Mouse (Mus musculus): Measurements from ENCODE around the gene Ly6g5c. TPM values are rescaled to one million over a fixed set of nuclear protein-coding genes. Genes with fewer than 3 reads are reported as not detected.

Ly6g5c gene
- polyA plus RNA-seq, 1 experiment from 2014 or later = not detected

Other genes starting within 250 kb of the Ly6g5c start
- gene Cfb, start 245.8 kb upstream of the Ly6g5c start, polyA plus RNA-seq (2015; fragmentation: Illumina TruSeq; extraction: RNeasy Lipid Tissue Mini Kit (QIAGEN cat#74804); ENCODE audit: insufficient read depth, low replicate concordance) = 101 TPM
- 3.5 TPM for gene Zbtb12, start 228.8 kb upstream of the Ly6g5c start, polyA plus RNA-seq (2015; fragmentation: Illumina TruSeq; extraction: RNeasy Lipid Tissue Mini Kit (QIAGEN cat#74804); ENCODE audit: insufficient read depth, low replicate concordance)
- gene Gm20547, start 226.2 kb upstream of the Ly6g5c start, polyA plus RNA-seq (2015; fragmentation: Illumina TruSeq; extraction: RNeasy Lipid Tissue Mini Kit (QIAGEN cat#74804); ENCODE audit: insufficient read depth, low replicate concordance) = not detected
- gene C2, start 210.0 kb upstream of the Ly6g5c start, polyA plus RNA-seq (2015; fragmentation: Illumina TruSeq; extraction: RNeasy Lipid Tissue Mini Kit (QIAGEN cat#74804); ENCODE audit: insufficient read depth, low replicate concordance) = 38.7 TPM
- gene Ehmt2, start 209.8 kb upstream of the Ly6g5c start, polyA plus RNA-seq (2015; fragmentation: Illumina TruSeq; extraction: RNeasy Lipid Tissue Mini Kit (QIAGEN cat#74804); ENCODE audit: insufficient read depth, low replicate concordance) = 55.6 TPM
- gene Slc44a4, start 193.8 kb upstream of the Ly6g5c start, polyA plus RNA-seq (2015; fragmentation: Illumina TruSeq; extraction: RNeasy Lipid Tissue Mini Kit (QIAGEN cat#74804); ENCODE audit: insufficient read depth, low replicate concordance) = not detected
- 21.7 TPM for gene Neu1, start 177.0 kb upstream of the Ly6g5c start, polyA plus RNA-seq (2015; fragmentation: Illumina TruSeq; extraction: RNeasy Lipid Tissue Mini Kit (QIAGEN cat#74804); ENCODE audit: insufficient read depth, low replicate concordance)
- 1.2 TPM for gene Hspa1b, start 149.0 kb upstream of the Ly6g5c start, polyA plus RNA-seq (2015; fragmentation: Illumina TruSeq; extraction: RNeasy Lipid Tissue Mini Kit (QIAGEN cat#74804); ENCODE audit: insufficient read depth, low replicate concordance)
- not detected for gene Gm20481, start 138.4 kb upstream of the Ly6g5c start, polyA plus RNA-seq (2015; fragmentation: Illumina TruSeq; extraction: RNeasy Lipid Tissue Mini Kit (QIAGEN cat#74804); ENCODE audit: insufficient read depth, low replicate concordance)
- gene Hspa1a, start 136.1 kb upstream of the Ly6g5c start, polyA plus RNA-seq (2015; fragmentation: Illumina TruSeq; extraction: RNeasy Lipid Tissue Mini Kit (QIAGEN cat#74804); ENCODE audit: insufficient read depth, low replicate concordance) = 0.52 TPM
- not detected for gene Hspa1l, start 135.6 kb upstream of the Ly6g5c start, polyA plus RNA-seq (2015; fragmentation: Illumina TruSeq; extraction: RNeasy Lipid Tissue Mini Kit (QIAGEN cat#74804); ENCODE audit: insufficient read depth, low replicate concordance)
- 45.5 TPM for gene Lsm2, start 126.4 kb upstream of the Ly6g5c start, polyA plus RNA-seq (2015; fragmentation: Illumina TruSeq; extraction: RNeasy Lipid Tissue Mini Kit (QIAGEN cat#74804); ENCODE audit: insufficient read depth, low replicate concordance)
- gene Vars, start 107.3 kb upstream of the Ly6g5c start, polyA plus RNA-seq (2015; fragmentation: Illumina TruSeq; extraction: RNeasy Lipid Tissue Mini Kit (QIAGEN cat#74804); ENCODE audit: insufficient read depth, low replicate concordance) = 100 TPM
- 0.54 TPM for gene Vwa7, start 91.7 kb upstream of the Ly6g5c start, polyA plus RNA-seq (2015; fragmentation: Illumina TruSeq; extraction: RNeasy Lipid Tissue Mini Kit (QIAGEN cat#74804); ENCODE audit: insufficient read depth, low replicate concordance)
- 2.6 TPM for gene Sapcd1, start 80.3 kb upstream of the Ly6g5c start, polyA plus RNA-seq (2015; fragmentation: Illumina TruSeq; extraction: RNeasy Lipid Tissue Mini Kit (QIAGEN cat#74804); ENCODE audit: insufficient read depth, low replicate concordance)
- 6.1 TPM for gene Msh5, start 61.5 kb upstream of the Ly6g5c start, polyA plus RNA-seq (2015; fragmentation: Illumina TruSeq; extraction: RNeasy Lipid Tissue Mini Kit (QIAGEN cat#74804); ENCODE audit: insufficient read depth, low replicate concordance)
- 228 TPM for gene Clic1, start 58.3 kb upstream of the Ly6g5c start, polyA plus RNA-seq (2015; fragmentation: Illumina TruSeq; extraction: RNeasy Lipid Tissue Mini Kit (QIAGEN cat#74804); ENCODE audit: insufficient read depth, low replicate concordance)
- gene Ddah2, start 49.2 kb upstream of the Ly6g5c start, polyA plus RNA-seq (2015; fragmentation: Illumina TruSeq; extraction: RNeasy Lipid Tissue Mini Kit (QIAGEN cat#74804); ENCODE audit: insufficient read depth, low replicate concordance) = 3.2 TPM
- gene Ly6g6c, start 42.9 kb upstream of the Ly6g5c start, polyA plus RNA-seq (2015; fragmentation: Illumina TruSeq; extraction: RNeasy Lipid Tissue Mini Kit (QIAGEN cat#74804); ENCODE audit: insufficient read depth, low replicate concordance) = 0.26 TPM
- 2.5 TPM for gene Mpig6b, start 42.1 kb upstream of the Ly6g5c start, polyA plus RNA-seq (2015; fragmentation: Illumina TruSeq; extraction: RNeasy Lipid Tissue Mini Kit (QIAGEN cat#74804); ENCODE audit: insufficient read depth, low replicate concordance)
- not detected for gene Ly6g6e, start 31.4 kb upstream of the Ly6g5c start, polyA plus RNA-seq (2015; fragmentation: Illumina TruSeq; extraction: RNeasy Lipid Tissue Mini Kit (QIAGEN cat#74804); ENCODE audit: insufficient read depth, low replicate concordance)
- not detected for gene Ly6g6d, start 30.2 kb upstream of the Ly6g5c start, polyA plus RNA-seq (2015; fragmentation: Illumina TruSeq; extraction: RNeasy Lipid Tissue Mini Kit (QIAGEN cat#74804); ENCODE audit: insufficient read depth, low replicate concordance)
- 0.93 TPM for gene Ly6g6f, start 22.7 kb upstream of the Ly6g5c start, polyA plus RNA-seq (2015; fragmentation: Illumina TruSeq; extraction: RNeasy Lipid Tissue Mini Kit (QIAGEN cat#74804); ENCODE audit: insufficient read depth, low replicate concordance)
- 19.7 TPM for gene Abhd16a, start 19.0 kb upstream of the Ly6g5c start, polyA plus RNA-seq (2015; fragmentation: Illumina TruSeq; extraction: RNeasy Lipid Tissue Mini Kit (QIAGEN cat#74804); ENCODE audit: insufficient read depth, low replicate concordance)
- gene Ly6g5b, start 7.1 kb downstream of the Ly6g5c start, polyA plus RNA-seq (2015; fragmentation: Illumina TruSeq; extraction: RNeasy Lipid Tissue Mini Kit (QIAGEN cat#74804); ENCODE audit: insufficient read depth, low replicate concordance) = 1.6 TPM
- gene Gpank1, start 13.2 kb downstream of the Ly6g5c start, polyA plus RNA-seq (2015; fragmentation: Illumina TruSeq; extraction: RNeasy Lipid Tissue Mini Kit (QIAGEN cat#74804); ENCODE audit: insufficient read depth, low replicate concordance) = 24.2 TPM
- gene Csnk2b, start 13.8 kb downstream of the Ly6g5c start, polyA plus RNA-seq (2015; fragmentation: Illumina TruSeq; extraction: RNeasy Lipid Tissue Mini Kit (QIAGEN cat#74804); ENCODE audit: insufficient read depth, low replicate concordance) = 133 TPM
- gene D17H6S53E, start 18.1 kb downstream of the Ly6g5c start, polyA plus RNA-seq (2015; fragmentation: Illumina TruSeq; extraction: RNeasy Lipid Tissue Mini Kit (QIAGEN cat#74804); ENCODE audit: insufficient read depth, low replicate concordance) = 15.5 TPM
- 0.33 TPM for gene Apom, start 23.8 kb downstream of the Ly6g5c start, polyA plus RNA-seq (2015; fragmentation: Illumina TruSeq; extraction: RNeasy Lipid Tissue Mini Kit (QIAGEN cat#74804); ENCODE audit: insufficient read depth, low replicate concordance)
- gene Bag6, start 26.9 kb downstream of the Ly6g5c start, polyA plus RNA-seq (2015; fragmentation: Illumina TruSeq; extraction: RNeasy Lipid Tissue Mini Kit (QIAGEN cat#74804); ENCODE audit: insufficient read depth, low replicate concordance) = 69.9 TPM
- 58.2 TPM for gene Prrc2a, start 56.6 kb downstream of the Ly6g5c start, polyA plus RNA-seq (2015; fragmentation: Illumina TruSeq; extraction: RNeasy Lipid Tissue Mini Kit (QIAGEN cat#74804); ENCODE audit: insufficient read depth, low replicate concordance)
- gene Aif1, start 67.8 kb downstream of the Ly6g5c start, polyA plus RNA-seq (2015; fragmentation: Illumina TruSeq; extraction: RNeasy Lipid Tissue Mini Kit (QIAGEN cat#74804); ENCODE audit: insufficient read depth, low replicate concordance) = 157 TPM
- gene Lst1, start 80.2 kb downstream of the Ly6g5c start, polyA plus RNA-seq (2015; fragmentation: Illumina TruSeq; extraction: RNeasy Lipid Tissue Mini Kit (QIAGEN cat#74804); ENCODE audit: insufficient read depth, low replicate concordance) = 139 TPM
- 99.6 TPM for gene Ltb, start 86.2 kb downstream of the Ly6g5c start, polyA plus RNA-seq (2015; fragmentation: Illumina TruSeq; extraction: RNeasy Lipid Tissue Mini Kit (QIAGEN cat#74804); ENCODE audit: insufficient read depth, low replicate concordance)
- 15.3 TPM for gene Tnf, start 93.7 kb downstream of the Ly6g5c start, polyA plus RNA-seq (2015; fragmentation: Illumina TruSeq; extraction: RNeasy Lipid Tissue Mini Kit (QIAGEN cat#74804); ENCODE audit: insufficient read depth, low replicate concordance)
- gene Lta, start 97.1 kb downstream of the Ly6g5c start, polyA plus RNA-seq (2015; fragmentation: Illumina TruSeq; extraction: RNeasy Lipid Tissue Mini Kit (QIAGEN cat#74804); ENCODE audit: insufficient read depth, low replicate concordance) = 24.3 TPM
- gene Gm16181, start 112.6 kb downstream of the Ly6g5c start, polyA plus RNA-seq (2015; fragmentation: Illumina TruSeq; extraction: RNeasy Lipid Tissue Mini Kit (QIAGEN cat#74804); ENCODE audit: insufficient read depth, low replicate concordance) = 0.72 TPM
- gene Atp6v1g2, start 125.4 kb downstream of the Ly6g5c start, polyA plus RNA-seq (2015; fragmentation: Illumina TruSeq; extraction: RNeasy Lipid Tissue Mini Kit (QIAGEN cat#74804); ENCODE audit: insufficient read depth, low replicate concordance) = 14.4 TPM
- gene Nfkbil1, start 127.5 kb downstream of the Ly6g5c start, polyA plus RNA-seq (2015; fragmentation: Illumina TruSeq; extraction: RNeasy Lipid Tissue Mini Kit (QIAGEN cat#74804); ENCODE audit: insufficient read depth, low replicate concordance) = 3.1 TPM
- gene Ddx39b, start 133.5 kb downstream of the Ly6g5c start, polyA plus RNA-seq (2015; fragmentation: Illumina TruSeq; extraction: RNeasy Lipid Tissue Mini Kit (QIAGEN cat#74804); ENCODE audit: insufficient read depth, low replicate concordance) = 220 TPM
- 1,132 TPM for gene H2-D1, start 154.5 kb downstream of the Ly6g5c start, polyA plus RNA-seq (2015; fragmentation: Illumina TruSeq; extraction: RNeasy Lipid Tissue Mini Kit (QIAGEN cat#74804); ENCODE audit: insufficient read depth, low replicate concordance)
- gene H2-Q1, start 212.1 kb downstream of the Ly6g5c start, polyA plus RNA-seq (2015; fragmentation: Illumina TruSeq; extraction: RNeasy Lipid Tissue Mini Kit (QIAGEN cat#74804); ENCODE audit: insufficient read depth, low replicate concordance) = not detected
- 0.76 TPM for gene H2-Q2, start 234.0 kb downstream of the Ly6g5c start, polyA plus RNA-seq (2015; fragmentation: Illumina TruSeq; extraction: RNeasy Lipid Tissue Mini Kit (QIAGEN cat#74804); ENCODE audit: insufficient read depth, low replicate concordance)